Mouse (Mus musculus) testis, postnatal 14 days (tissue): ENCODE data around the gene Tecta.

Source experiments
- DNase-seq: peaks from one replicate; pipeline ENCODE4 v3.0.0; 2021; ENCODE audit warnings: low spot score

Tecta gene

DNA sequence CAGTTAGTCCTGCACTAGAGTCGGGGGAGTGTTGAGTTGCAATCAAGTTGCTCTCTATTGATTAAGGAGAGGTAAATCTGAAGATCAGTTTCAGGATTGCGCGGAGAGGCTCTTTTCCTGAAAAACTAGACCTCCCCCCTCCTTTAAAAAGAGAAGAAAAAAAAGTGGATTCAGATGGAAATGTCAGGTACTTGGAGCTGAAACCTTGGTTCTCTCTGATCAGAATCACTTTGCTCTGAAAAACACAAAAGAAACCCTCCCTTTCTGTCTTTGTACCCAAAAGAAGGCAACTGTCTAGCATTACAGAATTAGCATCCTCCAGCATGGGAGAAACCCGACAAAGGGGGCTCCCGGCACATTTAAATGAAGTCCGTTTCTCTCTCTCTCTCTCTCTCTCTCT is at the start of gene Tecta:
TSS of gene Tecta (minus strand) at position 101 of the 400 bp plus-strand sequence.
- DNase-seq, result no peak

DNA sequence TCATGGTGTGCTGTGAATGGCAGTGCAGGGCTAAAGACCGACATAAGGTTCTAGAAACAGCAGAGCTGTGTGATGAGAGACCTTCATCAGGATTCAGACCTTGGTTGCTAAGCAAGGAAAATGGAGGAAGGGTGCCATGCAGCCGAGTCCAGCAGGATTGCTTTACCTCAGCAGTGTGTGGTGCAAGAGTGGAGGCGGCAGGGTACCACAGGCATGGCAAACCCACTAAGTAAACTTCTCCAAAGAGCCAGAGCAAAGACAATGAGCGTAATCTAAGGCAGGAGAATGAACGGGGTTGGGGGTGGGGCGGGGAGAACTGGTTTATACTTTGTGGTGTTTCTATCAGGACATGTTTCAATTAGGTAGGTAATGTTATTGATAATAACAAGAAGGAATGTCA is 49.3 kb upstream of the Tecta start:
- no peak for DNase-seq

DNA sequence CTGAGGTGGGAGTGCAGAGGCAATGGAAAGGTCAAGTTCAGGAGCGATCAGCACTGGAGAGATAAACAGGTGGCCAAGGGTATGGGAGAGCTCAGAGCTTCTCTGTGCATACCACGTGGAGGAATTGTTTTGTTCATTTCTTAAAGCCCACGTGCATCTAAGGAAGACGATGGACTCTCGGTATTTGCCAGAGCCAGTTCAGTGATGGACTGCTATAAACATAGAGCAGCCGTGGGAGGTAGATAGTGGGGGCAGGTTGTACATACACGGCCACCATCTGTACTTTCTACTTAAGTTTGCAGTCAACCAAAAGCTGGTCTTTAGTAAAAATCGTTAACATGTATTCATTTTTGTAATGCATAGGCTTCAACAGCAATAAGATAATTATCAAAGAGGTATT is 42.4 kb upstream of the Tecta start:
- no peak for DNase-seq

DNA sequence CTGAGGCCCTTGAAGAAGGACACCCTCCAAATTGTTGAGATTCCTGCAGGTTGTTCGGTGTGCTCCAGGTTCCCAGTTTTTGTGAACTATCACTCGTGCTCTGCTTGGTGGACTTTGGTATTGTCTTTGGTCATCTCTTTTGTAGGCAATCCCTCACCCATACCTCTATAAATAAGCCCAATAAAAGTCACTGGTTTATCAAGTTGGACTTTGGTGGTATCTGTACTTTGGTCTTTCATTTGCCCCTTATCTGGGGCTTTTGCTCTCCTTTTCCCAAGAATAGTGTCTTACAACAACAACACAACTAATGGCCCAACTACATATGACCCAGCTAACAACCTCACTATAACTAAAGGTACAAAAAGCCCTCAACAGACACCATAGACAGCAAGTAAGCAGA is 41.5 kb upstream of the Tecta start:
- no peak for DNase-seq

GRCm38 (mm10) chr9:42439446-42439845 is 39.7 kb upstream of the Tecta start:
- DNase-seq, result no peak

GRCm38 (mm10) chr9:42432155-42432554 is 32.4 kb upstream of the Tecta start:
- DNase-seq, result no peak

DNA sequence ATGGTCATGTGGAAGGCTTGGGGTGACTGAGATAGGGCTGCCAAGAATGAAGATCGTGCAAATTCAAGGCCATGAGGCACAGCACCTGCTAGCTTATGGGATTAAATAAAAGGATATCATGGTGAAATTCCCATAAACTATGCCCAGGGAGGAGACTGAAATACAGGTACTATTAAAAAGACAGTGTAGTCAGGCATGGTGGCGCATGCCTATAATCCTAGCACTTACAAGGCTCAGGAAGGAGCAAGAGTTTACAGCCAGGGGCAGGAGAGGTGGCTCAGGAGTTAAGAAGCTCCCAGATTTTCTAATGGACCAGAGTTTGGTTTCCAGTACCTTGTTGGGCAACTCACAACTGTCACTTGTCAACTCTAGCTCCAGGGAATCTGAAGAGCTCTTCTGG is 31.9 kb upstream of the Tecta start:
- DNase-seq, result no peak

GRCm38 (mm10) chr9:42428060-42428924 is 28.6 kb upstream of the Tecta start:
- no peak for DNase-seq

DNA sequence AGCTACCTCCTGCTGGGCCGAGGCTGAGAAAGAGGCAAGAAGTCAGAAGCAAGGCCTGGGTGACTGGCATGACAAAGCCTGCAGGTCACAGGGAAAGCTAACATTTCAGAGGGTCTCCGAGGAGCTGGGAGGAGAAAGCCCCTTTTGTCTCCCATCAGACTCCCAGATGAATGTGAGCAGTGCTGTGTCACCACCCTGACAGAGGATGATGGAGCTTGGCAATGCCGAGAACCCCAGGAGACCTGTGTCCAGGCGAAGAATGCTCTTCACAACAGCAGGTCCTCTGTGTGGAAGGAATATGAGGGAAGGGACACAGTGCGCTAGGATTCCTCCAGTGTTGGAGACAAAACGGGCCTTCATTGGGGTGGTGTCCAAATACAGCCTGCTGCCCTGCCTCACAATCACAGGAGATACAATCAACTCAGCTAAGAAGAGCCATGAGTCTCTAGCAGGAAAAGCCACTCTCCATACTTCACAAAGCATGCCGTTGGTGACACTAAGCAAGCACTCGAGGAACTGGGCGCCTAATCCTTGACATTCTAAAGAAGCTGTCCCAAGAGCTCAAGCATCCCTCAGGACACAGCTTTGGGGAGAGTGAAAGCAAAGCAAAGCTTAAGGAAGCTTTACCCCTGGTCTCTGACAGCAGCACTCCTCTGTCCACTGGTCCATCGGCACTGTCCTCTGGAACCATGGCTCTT is 27.1 kb upstream of the Tecta start:
- DNase-seq, result no peak

DNA sequence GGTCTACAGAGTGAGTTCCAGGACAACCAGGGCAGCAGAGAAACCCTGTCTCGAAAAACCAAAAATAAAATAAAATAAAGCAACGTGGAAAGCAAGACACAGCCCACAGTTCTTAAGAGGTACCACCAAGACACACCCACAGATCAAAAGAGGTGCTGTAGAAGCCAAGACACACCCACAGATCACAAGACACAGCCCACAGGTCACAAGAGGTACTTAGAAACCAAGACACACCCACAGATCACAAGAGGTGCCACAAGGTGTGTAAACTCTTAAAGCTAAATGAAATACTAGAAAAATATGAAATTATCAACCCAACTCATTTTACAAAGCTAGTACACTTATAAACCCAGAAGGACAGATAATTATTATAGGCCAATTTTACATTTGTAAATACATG is 23.9 kb upstream of the Tecta start:
- no peak for DNase-seq

DNA sequence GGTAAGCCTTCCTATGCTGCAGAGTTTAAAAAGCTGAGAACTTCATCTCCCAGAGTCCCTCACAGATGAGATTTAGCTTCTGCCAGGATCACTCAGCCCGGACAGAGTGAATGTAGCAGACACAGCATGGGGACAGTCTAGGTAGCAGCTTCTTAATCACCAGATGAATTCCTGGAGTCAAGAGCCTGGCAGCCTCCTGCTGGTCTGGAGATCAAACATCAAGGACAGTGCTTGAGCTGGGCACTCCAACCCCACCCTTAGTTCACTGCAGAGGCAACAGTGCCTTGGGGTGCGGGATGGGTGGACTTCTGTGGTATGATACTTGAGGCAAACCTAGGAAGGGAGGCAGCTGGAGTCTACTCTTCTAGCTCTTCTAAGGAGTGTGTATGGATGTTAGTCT is 20.0 kb upstream of the Tecta start:
- no peak for DNase-seq

- no peak for DNase-seq
Observed at GRCm38 (mm10) chr9:42418786-42419185, 19.1 kb upstream of the Tecta start.

DNA sequence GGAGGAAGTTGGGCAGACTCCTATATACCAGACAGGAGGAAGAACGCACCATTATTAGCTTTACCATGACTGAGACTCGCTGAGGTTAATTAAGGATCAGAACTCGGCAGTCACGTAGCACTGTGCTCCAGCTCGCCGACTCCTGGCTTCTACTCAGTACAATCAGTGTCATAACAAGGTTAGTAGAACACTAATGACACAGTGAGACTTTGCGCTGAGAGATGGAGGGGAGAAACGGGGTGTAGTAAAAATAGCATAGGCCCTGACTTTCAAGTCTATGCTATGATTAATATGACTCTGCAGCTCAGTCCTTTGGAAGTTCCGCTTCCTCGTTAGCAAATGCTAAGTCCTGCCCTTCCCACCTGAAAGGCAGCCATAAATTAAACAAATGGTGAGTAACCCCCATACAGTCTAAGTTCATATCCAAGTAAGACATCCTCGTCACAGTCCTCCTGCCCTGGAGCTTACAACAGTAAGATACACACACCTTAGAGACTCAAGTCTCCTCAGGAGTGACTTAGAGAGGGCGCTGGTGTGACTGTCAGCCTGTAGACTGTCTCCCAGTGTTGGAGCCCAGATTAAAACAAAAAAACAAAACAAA is 17.7 kb upstream of the Tecta start:
- DNase-seq, result no peak

- DNase-seq, result no peak
Observed at GRCm38 (mm10) chr9:42415184-42415583, 15.5 kb upstream of the Tecta start.

GRCm38 (mm10) chr9:42413345-42413744 is 13.6 kb upstream of the Tecta start:
- DNase-seq, result peak; percentile 19

GRCm38 (mm10) chr9:42411296-42411695 is 11.6 kb upstream of the Tecta start:
- no peak for DNase-seq

DNA sequence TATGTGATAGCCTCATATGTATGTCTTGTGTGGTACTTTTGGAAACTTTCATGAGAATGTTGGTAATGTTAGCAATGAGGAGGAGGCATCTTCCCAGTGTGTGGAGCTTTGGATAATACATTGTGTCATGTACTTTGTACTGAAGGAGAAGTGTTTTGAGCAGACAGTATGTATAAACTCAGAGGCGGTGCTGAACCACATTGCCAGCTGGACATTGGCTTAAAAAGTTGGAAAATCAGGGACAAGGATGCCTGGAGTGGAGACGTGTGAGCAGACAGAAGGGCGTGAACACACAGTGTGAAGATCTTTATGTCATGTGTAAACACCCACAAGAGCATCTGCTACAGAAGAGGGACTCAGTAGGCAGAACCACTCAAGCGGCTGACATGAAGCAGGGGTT is 6.0 kb upstream of the Tecta start:
- DNase-seq, result no peak

GRCm38 (mm10) chr9:42401486-42401885 is 1.8 kb upstream of the Tecta start:
- DNase-seq, result no peak

DNA sequence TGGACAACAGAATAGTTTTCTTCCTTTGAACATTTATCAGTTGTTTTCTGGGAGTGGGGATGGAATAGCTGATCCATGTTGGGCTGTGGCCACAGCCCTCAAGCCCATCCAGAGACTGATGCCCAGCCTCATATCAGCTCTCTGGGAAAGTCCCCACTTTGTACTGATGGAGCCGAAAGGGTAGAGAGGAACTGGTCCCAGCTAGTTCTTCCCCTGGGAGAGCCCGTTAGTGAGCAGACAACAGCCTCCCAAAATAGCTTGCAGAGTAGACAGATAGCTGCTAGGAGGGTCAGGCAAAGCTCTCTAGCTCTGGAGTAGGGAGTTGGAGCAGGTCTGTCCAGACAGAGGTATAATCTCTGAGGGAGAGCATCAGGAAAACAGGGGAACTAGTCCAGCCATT is 3.6 kb downstream of the Tecta start:
- DNase-seq, result no peak

- DNase-seq, result no peak
Observed at GRCm38 (mm10) chr9:42394903-42395302, 4.8 kb downstream of the Tecta start.

- no peak for DNase-seq
Observed at GRCm38 (mm10) chr9:42394321-42394720, 5.4 kb downstream of the Tecta start.

GRCm38 (mm10) chr9:42392927-42393326 is 6.8 kb downstream of the Tecta start:
- no peak for DNase-seq

DNA sequence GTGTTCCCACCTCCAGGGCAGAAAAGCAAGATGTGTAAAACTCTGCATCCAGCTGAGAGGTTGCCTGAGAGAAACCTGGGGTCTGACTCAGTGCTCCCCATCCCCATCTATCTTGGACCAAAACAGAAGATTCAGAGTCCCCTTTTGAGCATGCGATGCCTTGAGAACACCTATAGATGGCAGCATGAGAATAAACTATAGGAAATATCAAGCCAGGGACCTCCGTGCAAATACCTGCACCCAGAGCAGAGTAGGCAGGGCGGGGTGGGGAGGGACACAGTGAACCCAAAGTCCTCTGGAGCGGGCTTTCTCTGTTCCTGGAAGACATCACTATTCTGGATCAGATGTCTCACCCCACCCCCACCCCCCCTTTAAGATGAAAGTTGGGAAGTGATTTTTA is 11.2 kb downstream of the Tecta start:
- DNase-seq, result no peak
